Mouse (Mus musculus) left cerebral cortex, adult 2 months (tissue): ENCODE measurements around the gene Sipa1l2. TPM values are rescaled to one million over a fixed set of nuclear protein-coding genes. Genes with fewer than 3 reads are reported as not detected.

Source experiments
- DNase-seq, 2 experiments: peaks; one replicate each; pipeline ENCODE4 v3.0.0; 2021 to 2022; ENCODE audit warnings: low spot score in 2 of 2, mixed read lengths in 1 of 2; ENCODE audit errors: extremely low spot score in 1 of 2
- H3K27ac ChIP-seq: fragments of 200-600 bp; 2 replicates; pipeline ENCODE4 v1.8.1; 2022
- H3K4me3 ChIP-seq: fragments of 200-600 bp; 2 replicates; pipeline ENCODE4 v1.8.1; 2022
- CTCF ChIP-seq: fragments of 200-600 bp; IDR thresholded peaks from 2 replicates; pipeline ENCODE4 v1.8.1; 2022; ENCODE audit warnings: antibody characterized with exemption, mild to moderate bottlenecking, moderate library complexity
- intact Hi-C: fragments of 180-260 bp; cut with DNase I; formaldehyde crosslinking; loops from one replicate; pipeline ENCODE4 v1.15.1; 2025
- total RNA-seq, 2 experiments: library from RNA; stranded (reverse); gene quantifications; 2 replicates each; pipeline ENCODE4 v1.2.3; 2021

Gene Sipa1l2
- total RNA-seq, 2 experiments from 2014 or later, result 44.1 to 47.9 TPM

DNA sequence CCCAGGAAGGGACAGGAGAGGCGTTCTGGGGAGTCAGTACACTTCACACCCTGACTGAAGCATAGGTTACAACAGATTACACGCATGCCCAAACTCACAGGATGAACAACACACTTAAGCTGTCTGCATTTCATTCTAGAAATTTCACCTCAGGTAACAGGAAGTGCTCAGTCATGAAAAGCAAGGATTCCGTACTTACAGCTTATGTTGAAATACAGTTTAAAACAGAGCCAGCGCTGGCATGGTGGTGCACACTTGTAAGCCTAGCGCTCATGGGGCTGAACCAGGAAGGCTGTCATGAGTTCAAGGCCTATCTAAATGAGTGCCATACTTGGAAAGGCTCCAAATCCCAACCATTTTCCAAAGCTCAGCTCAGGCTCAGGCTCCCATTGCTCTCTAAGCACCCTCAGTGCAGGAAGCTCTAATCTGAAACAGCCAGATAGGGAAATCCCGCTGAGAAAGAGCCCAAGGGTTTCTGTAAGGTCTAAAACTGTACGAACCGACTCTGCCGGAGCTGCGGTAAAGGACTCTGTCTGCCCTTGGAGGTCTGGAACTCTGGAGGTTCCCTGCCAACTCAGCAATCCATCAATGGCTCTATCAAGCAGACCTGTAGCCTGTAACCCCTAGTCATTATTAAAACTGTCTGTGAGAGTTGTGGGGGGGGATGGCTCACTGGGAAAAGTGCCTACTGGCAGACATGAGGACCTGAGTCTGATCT is 12.1 kb downstream of the Sipa1l2 start:
- Histone ChIP-seq H3K27ac (peak overlapping the region; percentile 74), H3K4me3 (no peak overlapping the region)
- DNase-seq, result no peak
- intact Hi-C loops, result loop anchor here (5.0 kb wide), 1 partner anchor 55 kb away; no protein-coding TSS in a partner anchor
- no peak for TF ChIP-seq CTCF

DNA sequence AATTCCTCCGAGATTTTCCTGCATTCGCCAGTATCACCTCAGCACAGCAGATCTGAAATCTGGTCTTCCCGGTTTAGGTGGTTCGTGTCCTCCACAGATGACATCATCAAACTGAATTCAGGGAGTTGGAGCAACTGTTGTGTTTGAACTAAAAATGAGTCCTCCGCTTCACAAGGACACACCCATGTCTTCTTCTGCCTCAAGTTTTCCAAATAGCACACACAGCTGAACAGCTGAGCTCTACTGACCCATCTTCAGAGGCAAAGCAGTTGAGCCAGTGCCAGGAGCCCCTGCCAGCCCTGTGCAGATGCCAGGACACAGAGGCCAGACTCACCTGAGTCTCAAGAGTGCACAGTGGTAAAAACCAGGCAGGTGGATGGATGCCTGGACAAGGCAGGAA is 12.9 kb downstream of the Sipa1l2 start:
- no peak for DNase-seq
- Histone ChIP-seq H3K27ac (0 out of 2 replicates have a peak overlapping the region, but pooled peaks have one; percentile 28), H3K4me3 (no peak overlapping the region)
- intact Hi-C loops, result loop anchor here (5.0 kb wide), 1 partner anchor 54 kb away; no protein-coding TSS in a partner anchor
- no peak for TF ChIP-seq CTCF

DNA sequence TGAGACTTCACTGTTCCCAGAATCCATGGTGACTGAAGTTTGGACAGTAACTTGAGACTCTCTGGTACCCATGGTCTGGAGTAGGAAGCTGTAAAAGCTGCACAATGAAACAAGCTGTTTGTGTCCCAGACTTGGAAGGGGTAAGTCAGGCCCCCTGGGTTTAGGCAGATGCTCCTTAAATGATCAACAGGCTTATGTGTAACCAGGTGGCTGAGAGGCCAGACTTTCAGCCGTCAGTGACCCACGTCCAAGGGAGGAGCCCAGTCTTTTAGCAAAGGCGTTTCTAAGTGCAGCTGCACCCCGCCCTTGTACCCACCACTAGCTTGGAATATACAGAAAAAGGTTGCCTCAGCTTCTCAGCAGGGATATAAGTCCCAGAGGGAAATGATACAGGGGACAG is 19.0 kb downstream of the Sipa1l2 start:
- no peak overlapping the region for H3K27ac ChIP-seq
- TF ChIP-seq CTCF, result no peak
- intact Hi-C loops, result no loop called here
- no peak overlapping the region for H3K4me3 ChIP-seq
- DNase-seq, result no peak

DNA sequence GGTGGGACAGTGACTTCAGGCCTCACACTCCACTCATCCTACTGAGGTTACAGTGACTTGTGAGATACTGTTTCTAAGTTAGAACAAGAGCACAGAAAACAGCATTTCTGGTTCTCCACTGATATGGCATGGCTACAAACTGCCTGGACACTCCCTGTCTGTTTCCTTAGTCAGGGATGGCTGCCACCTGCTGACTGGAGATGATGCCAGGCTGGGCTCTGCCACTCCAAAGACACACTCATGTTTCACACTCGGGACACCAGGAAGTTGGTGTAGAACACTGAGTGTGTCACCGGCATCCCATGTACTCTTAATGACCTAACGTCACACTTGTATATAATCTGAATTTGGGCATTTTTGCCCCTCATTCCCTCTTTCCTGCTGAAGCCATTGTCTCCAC is 22.3 kb downstream of the Sipa1l2 start:
- TF ChIP-seq CTCF, result peak; percentile 16
- DNase-seq, result no peak
- Histone ChIP-seq H3K27ac (no peak overlapping the region), H3K4me3 (no peak overlapping the region)
- intact Hi-C loops, result no loop called here

DNA sequence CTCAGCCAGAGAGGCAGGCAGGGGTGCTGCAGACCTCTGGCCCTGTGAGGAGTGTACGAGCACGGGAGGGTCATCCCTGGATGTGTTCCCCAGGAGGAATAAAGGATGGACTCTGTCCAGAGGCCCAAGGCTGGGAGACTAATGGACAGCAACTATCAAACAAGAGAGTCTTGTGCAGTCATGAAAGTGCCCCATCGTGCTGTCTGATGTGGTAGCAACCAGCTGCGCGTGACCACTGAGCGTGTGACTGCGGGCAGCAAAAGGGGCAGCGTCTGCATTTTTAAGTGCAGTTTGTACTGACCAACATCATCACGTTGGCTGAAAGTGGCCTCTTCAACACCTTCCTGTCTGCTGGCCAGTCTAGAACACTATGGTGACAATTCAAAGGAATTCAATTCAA is 23.7 kb downstream of the Sipa1l2 start:
- Histone ChIP-seq H3K4me3 (no peak overlapping the region), H3K27ac (no peak overlapping the region)
- TF ChIP-seq CTCF, result no peak
- intact Hi-C loops, result no loop called here
- no peak for DNase-seq

DNA sequence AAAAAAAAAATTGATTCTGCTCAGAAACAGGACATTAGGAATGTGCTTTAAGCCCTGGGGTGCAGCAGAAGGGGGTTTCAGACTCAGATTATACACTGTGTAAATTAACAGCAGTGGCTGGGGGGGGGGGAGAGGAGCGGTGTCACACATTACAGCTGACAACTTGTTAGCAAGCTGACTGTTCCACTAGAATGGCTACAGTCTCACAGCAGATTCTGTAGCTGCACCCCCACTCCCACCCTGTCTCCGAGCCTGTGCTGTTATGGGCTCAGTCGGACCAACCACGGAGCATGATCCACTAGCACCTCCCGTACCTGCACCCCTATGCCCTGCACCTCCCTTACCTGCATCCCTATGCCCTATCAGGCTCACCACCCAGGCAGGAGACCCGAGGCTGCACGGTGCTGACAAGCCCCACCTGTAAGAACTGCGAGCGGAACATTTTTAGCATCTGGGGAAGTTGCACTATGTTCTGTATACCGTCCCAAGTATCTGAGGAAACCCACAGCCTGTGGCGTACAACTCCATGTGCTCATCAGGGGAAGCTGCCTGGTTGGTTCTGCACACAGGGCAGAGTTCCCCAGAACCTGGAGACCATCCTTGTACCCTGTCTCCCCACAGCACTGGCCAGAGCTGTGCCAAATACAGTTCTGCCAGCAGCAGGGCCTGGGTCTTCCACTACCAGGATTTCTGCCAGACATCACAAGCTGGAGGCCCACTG is 26.6 kb downstream of the Sipa1l2 start:
- Histone ChIP-seq H3K27ac (no peak overlapping the region), H3K4me3 (no peak overlapping the region)
- TF ChIP-seq CTCF, result no peak
- intact Hi-C loops, result no loop called here
- DNase-seq, result no peak

DNA sequence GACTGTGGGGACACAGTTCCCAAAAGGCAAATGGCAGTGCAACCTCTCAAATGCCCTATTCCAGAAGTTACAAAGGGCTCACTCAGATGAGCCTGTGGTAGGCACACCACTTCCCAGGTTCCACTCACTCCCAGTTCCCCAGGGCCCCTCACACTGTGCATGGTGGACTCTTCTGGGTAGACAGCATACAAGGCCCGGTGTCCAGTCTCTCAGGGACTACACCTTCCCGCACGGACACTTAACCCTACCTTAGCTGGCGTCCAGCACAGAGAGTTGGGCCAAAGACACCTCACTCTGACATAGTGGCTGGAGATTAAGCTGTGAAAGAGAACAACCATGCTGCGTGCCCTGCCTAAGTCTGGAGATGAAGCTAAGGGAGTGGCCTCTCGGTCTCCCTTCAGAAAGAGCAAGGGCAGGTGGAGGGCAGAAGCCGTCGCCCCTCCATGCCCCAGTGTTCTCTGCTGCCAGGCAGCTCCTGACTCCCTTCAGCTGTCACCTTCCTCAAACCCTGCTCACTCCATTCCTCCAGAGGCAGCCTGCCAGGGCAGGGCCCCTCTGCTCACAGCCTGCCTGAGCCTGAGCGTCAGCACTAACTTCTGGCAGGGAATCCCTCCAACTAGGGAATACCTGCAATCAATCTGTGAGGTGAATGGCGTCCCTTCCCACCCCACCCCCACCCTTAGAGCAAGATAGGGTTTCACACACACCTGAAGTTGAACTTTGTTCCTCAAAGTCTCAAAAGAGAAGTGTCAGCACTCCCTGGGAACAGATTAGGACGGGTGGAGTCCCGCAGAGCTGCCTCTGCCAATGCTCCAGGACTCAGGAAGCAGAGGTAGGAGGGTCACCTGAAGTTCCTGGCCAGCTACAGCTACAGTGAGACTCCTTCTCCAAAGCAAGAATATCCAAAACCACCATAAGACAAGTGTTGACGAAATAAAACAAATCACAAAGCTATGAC is 30.3 kb downstream of the Sipa1l2 start:
- Histone ChIP-seq H3K4me3 (no peak overlapping the region), H3K27ac (peak overlapping the region; percentile 1; the same call in 1 of the 2 replicates)
- no peak for TF ChIP-seq CTCF
- intact Hi-C loops, result no loop called here
- DNase-seq, result no peak

DNA sequence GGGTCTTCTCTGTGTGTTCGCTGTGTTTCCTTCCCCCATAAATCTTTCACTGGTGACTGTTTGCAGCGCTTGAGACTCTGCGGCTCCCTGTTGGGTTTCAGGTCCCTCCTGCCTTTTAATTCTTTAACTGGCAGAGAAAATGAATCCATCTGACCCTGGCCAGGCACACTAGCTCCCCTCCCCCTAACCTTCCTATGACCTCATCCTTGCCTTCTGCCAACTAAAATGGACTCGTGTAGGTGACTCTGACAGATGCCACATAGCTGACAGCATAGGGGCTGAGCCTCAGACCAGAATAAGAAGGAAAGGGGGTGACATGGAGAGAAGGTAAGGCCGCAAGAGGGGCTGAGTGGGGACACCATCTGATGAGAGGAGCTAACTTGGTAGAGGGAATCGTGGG is 31.3 kb downstream of the Sipa1l2 start:
- Histone ChIP-seq H3K27ac (no peak overlapping the region), H3K4me3 (no peak overlapping the region)
- intact Hi-C loops, result no loop called here
- TF ChIP-seq CTCF, result no peak
- no peak for DNase-seq

DNA sequence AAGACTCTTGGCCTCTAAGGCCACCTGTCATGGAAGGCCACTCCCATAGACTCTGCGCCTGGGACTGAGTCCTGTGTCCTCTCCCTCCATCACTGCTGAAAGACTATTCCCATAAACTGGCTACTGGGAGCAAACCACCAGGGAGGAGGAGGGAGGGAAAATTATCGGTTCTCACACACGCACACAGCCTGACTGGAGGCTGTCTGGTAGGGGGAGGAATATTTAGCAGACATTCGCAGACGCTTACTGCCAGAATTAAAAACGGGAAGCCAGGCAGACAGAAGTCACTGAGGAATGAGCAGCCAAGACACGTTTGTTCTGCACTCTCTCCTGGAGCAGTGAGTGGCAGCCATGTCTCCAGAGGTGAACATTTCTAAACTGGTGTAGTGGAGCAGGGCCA is 35.9 kb downstream of the Sipa1l2 start:
- intact Hi-C loops, result no loop called here

DNA sequence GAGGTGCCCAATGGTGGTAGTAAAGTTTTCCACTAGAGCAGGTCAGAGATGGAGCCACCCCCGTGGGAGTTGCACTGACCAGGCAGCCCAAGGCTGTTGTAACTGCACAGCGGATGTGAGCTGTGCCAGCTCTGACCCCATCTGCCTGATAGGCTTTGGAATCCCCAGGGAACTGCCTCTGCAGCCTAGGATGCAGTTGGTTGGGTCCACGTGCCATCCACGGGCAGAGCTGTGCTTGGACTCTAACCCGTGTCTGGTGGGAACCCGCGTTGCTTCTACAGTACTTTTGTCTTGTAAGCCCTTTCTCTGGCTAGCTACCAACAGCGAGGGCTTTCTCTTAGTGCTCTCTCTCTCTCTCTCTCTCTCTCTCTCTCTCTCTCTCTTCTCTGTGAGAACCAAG is 36.7 kb downstream of the Sipa1l2 start:
- H3K27ac ChIP-seq, result 0 out of 2 replicates have a peak overlapping the region, but pooled peaks have one; percentile 15
- H3K4me3 ChIP-seq, result no peak overlapping the region
- no peak for DNase-seq
- no peak for TF ChIP-seq CTCF
- intact Hi-C loops, result no loop called here

More for the DNA sequence above, 35.9 kb downstream of the Sipa1l2 start:
- no peak for DNase-seq
- 0 out of 2 replicates have a peak overlapping the region, but pooled peaks have one; percentile 21 for H3K27ac ChIP-seq
- H3K4me3 ChIP-seq, result no peak overlapping the region
- no peak; the same call in 1 of the 2 replicates for TF ChIP-seq CTCF

DNA sequence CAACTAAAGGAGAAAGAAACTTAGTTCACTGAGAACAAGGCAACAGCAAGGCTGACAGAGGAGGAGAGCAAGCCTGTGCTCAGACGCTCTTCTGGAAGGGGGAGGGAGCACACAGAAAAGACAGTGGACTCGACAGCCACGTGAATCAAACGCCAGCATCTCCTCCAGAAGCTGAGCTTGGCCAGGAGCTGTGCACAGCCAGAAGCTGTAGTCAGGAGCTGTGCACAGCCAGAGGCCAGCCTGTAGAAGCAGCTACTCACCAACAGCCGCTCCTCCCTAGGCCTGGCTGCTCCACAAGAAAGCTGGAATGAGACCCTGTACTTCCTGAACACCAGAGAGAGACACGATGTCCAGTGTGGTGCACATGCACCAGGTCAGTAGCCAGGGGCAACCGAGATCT is 37.4 kb downstream of the Sipa1l2 start:
- intact Hi-C loops, result no loop called here
- no peak for TF ChIP-seq CTCF
- Histone ChIP-seq H3K27ac (peak overlapping the region; percentile 5), H3K4me3 (no peak overlapping the region)
- no peak for DNase-seq
